Mouse (Mus musculus) cerebellum, adult 2 months (tissue): ENCODE results near the gene Zdhhc3. TPM values are rescaled to one million over a fixed set of nuclear protein-coding genes. Genes with fewer than 3 reads are reported as not detected.

Experiments used
- DNase-seq, 2 experiments: peaks; one replicate each; pipeline ENCODE4 v3.0.0; 2021
- H3K27ac ChIP-seq: fragments of 200-500 bp; 2 replicates; pipeline ENCODE4 v1.5.1; 2012; ENCODE audit warnings: low read length, control low read depth, inconsistent platforms; ENCODE audit not compliant: insufficient read depth
- H3K27me3 ChIP-seq: fragments of 200-500 bp; 2 replicates; pipeline ENCODE4 v1.6.1; 2012; ENCODE audit warnings: inconsistent platforms, mild to moderate bottlenecking, low read length, moderate library complexity; ENCODE audit not compliant: control insufficient read depth, insufficient read depth
- H3K4me1 ChIP-seq: fragments of 200-500 bp; 2 replicates; pipeline ENCODE4 v1.6.1; 2011; ENCODE audit warnings: low read length; ENCODE audit not compliant: control insufficient read depth, insufficient read depth
- H3K4me3 ChIP-seq: fragments of 200-500 bp; replicated peaks from 2 replicates; pipeline ENCODE3; 2011; ENCODE audit warnings: mild to moderate bottlenecking, low read depth, low read length, control low read depth; ENCODE audit not compliant: insufficient read depth
- CTCF ChIP-seq: fragments of 200-500 bp; IDR thresholded peaks from 2 replicates; pipeline ENCODE4 v1.5.1; 2011; ENCODE audit warnings: low read depth, mild to moderate bottlenecking, control low read depth, low read length, moderate library complexity, borderline replicate concordance; ENCODE audit not compliant: insufficient read depth
- POLR2A ChIP-seq: fragments of 200-500 bp; IDR thresholded peaks from 2 replicates; pipeline ENCODE4 v1.6.1; 2011; ENCODE audit warnings: low read length, control low read depth, borderline replicate concordance; ENCODE audit not compliant: insufficient read depth
- WGBS: fragments of 180-500 bp; shearing (Covaris S2); methylation state at CpG from one replicate; pipeline ENCODE4 v1.1.7; 2018; 5-methylcytosine and 5-hydroxymethylcytosine counted together
- polyA plus RNA-seq: library from polyadenylated mRNA; depleted of rRNA; stranded (reverse); fragments of >200 nt; gene quantifications from 2 replicates; pipeline ENCODE4 v1.2.3, GENCODE M21; 2012

Zdhhc3 gene
- polyA plus RNA-seq, 1 experiment, result 85.9 TPM

- H3K27ac ChIP-seq, result no peak overlapping the region
- no peaks in the 10 kb centered on the region for H3K4me1 ChIP-seq
- WGBS, result 89% methylated on average over 3 of the region's 3 CpGs
- DNase-seq, result no peak
- no peak overlapping the region for H3K4me3 ChIP-seq
- TF ChIP-seq POLR2A (no peak), CTCF (no peak)
- H3K27me3 ChIP-seq, result no peaks in the 10 kb centered on the region
Measured at GRCm38 (mm10) chr9:123060172-123060571, 52.8 kb downstream of the Zdhhc3 start.

GRCm38 (mm10) chr9:123058724-123059292, 54.2 kb downstream of the Zdhhc3 start:
- TF ChIP-seq CTCF (no peak), POLR2A (no peak)
- no peak for DNase-seq
- Histone ChIP-seq H3K4me1 (no peaks in the 10 kb centered on the region), H3K27me3 (no peaks in the 10 kb centered on the region), H3K4me3 (no peak overlapping the region), H3K27ac (no peak overlapping the region)

GRCm38 (mm10) chr9:123047665-123048064, 65.3 kb downstream of the Zdhhc3 start:
- H3K4me3 ChIP-seq, result no peak overlapping the region
- H3K27ac ChIP-seq, result no peak overlapping the region
- TF ChIP-seq POLR2A, result no peak
- no peak for TF ChIP-seq CTCF
- H3K27me3 ChIP-seq, result no peaks in the 10 kb centered on the region
- H3K4me1 ChIP-seq, result no peaks in the 10 kb centered on the region
- no peak for DNase-seq
- WGBS, result 100% methylated on average over 1 of the region's 1 CpGs

GRCm38 (mm10) chr9:123034426-123034825, 78.6 kb downstream of the Zdhhc3 start, which contains the start of gene Tgm4:
Gene Tgm4 (plus strand): TSS chr9:123034726.
- Histone ChIP-seq H3K4me3 (no peak within 1 kb of the TSS), H3K27ac (no peak within 1 kb of the TSS), H3K27me3 (no peaks in the 10 kb centered on the region; the same call in 1 of the 2 replicates), H3K4me1 (no peaks in the 10 kb centered on the region)
- 82% methylated on average over 4 of the region's 4 CpGs for WGBS
- DNase-seq, result no peak
- TF ChIP-seq CTCF (no peak), POLR2A (no peak)

GRCm38 (mm10) chr9:123031496-123032246, 81.3 kb downstream of the Zdhhc3 start:
- no peaks in the 10 kb centered on the region for H3K4me1 ChIP-seq
- no peak overlapping the region for H3K4me3 ChIP-seq
- no peaks in the 10 kb centered on the region for H3K27me3 ChIP-seq
- WGBS, result 63% methylated on average over 13 of the region's 13 CpGs
- TF ChIP-seq CTCF, result no peak
- no peak for TF ChIP-seq POLR2A
- no peak for DNase-seq
- H3K27ac ChIP-seq, result no peak overlapping the region

GRCm38 (mm10) chr9:123024201-123024600, 88.8 kb downstream of the Zdhhc3 start:
- WGBS, result 89% methylated on average over 2 of the region's 2 CpGs

GRCm38 (mm10) chr9:123021636-123022379, 91.2 kb downstream of the Zdhhc3 start:
- Histone ChIP-seq H3K4me1 (no peaks in the 10 kb centered on the region), H3K27ac (no peak overlapping the region)
- 31% methylated on average over 18 of the region's 24 CpGs for WGBS

More at GRCm38 (mm10) chr9:123024201-123024600, 88.8 kb downstream of the Zdhhc3 start:
- Histone ChIP-seq H3K4me3 (no peak overlapping the region), H3K27ac (no peak overlapping the region), H3K27me3 (no peaks in the 10 kb centered on the region), H3K4me1 (no peaks in the 10 kb centered on the region)
- DNase-seq, result no peak
- TF ChIP-seq POLR2A (no peak), CTCF (no peak)

More at GRCm38 (mm10) chr9:123021636-123022379, 91.2 kb downstream of the Zdhhc3 start:
- Histone ChIP-seq H3K4me3 (peak overlapping the region; percentile 91), H3K27me3 (no peaks in the 10 kb centered on the region)
- DNase-seq, result peak in 1 of 2 experiments; percentile 68
- TF ChIP-seq CTCF, result no peak
- TF ChIP-seq POLR2A, result 0 out of 2 replicates have a peak, but pooled peaks have one; percentile 1
